Mouse (Mus musculus) heart, embryonic 16.5 days (tissue): ENCODE data around the gene Fgg. TPM values are rescaled to one million over a fixed set of nuclear protein-coding genes. Genes with fewer than 3 reads are reported as not detected.

Experiments used
- ATAC-seq: fragments of 200-750 bp; cut with Nextera tagmentation; replicated peaks from 2 replicates; pipeline ENCODE4 v1.8.0; 2017; ENCODE audit warnings: moderate number of reproducible peaks; ENCODE audit not compliant: insufficient read depth, low FRiP score; ENCODE audit errors: extremely low read depth
- H3K27ac ChIP-seq: fragments of 300-500 bp; sonication (generic); 2 replicates; pipeline ENCODE4 v1.5.1; 2014; ENCODE audit warnings: mild to moderate bottlenecking, low read length, control low read depth, moderate library complexity
- H3K27me3 ChIP-seq: fragments of 300-500 bp; sonication (generic); 2 replicates; pipeline ENCODE4 v1.6.1; 2014; ENCODE audit warnings: low read length, mixed read lengths; ENCODE audit not compliant: control insufficient read depth, insufficient read depth
- H3K36me3 ChIP-seq: fragments of 300-500 bp; sonication (generic); 2 replicates; pipeline ENCODE4 v1.6.1; 2014; ENCODE audit not compliant: control insufficient read depth, insufficient read depth
- H3K4me1 ChIP-seq: fragments of 300-500 bp; sonication (generic); 2 replicates; pipeline ENCODE4 v1.6.1; 2014; ENCODE audit warnings: low read length, mixed read lengths; ENCODE audit not compliant: control insufficient read depth, insufficient read depth
- H3K4me2 ChIP-seq: fragments of 300-500 bp; sonication (generic); 2 replicates; pipeline ENCODE4 v1.6.1; 2014; ENCODE audit warnings: low read depth, mild to moderate bottlenecking, control low read depth, low read length
- H3K4me3 ChIP-seq: fragments of 300-500 bp; sonication (generic); 2 replicates; pipeline ENCODE4 v1.5.1; 2014; ENCODE audit warnings: mild to moderate bottlenecking, control low read depth, low read length
- H3K9ac ChIP-seq: fragments of 300-500 bp; sonication (generic); 2 replicates; pipeline ENCODE4 v1.6.1; 2014; ENCODE audit warnings: low read length, control low read depth
- H3K9me3 ChIP-seq: fragments of 300-500 bp; sonication (generic); replicated peaks from 2 replicates; pipeline ENCODE4 v1.6.1; 2016; ENCODE audit warnings: low read length; ENCODE audit not compliant: control insufficient read depth
- WGBS: fragments of 180-500 bp; shearing (Covaris S2); extraction: QIAGEN DNeasy Blood & Tissue Kit; methylation state at CpG from one replicate; pipeline ENCODE4 v1.1.7; 2014; 5-methylcytosine and 5-hydroxymethylcytosine counted together
- polyA plus RNA-seq: library from polyadenylated mRNA; unstranded; fragments of >200 nt; fragmentation: Nextera tagmentation; extraction: Ambion mirVana; gene quantifications from 2 replicates; pipeline ENCODE4 v1.2.1, GENCODE M21; 2015

The Fgg gene
- polyA plus RNA-seq, 1 experiment from 2014 or later: 0.91 TPM

- Histone ChIP-seq H3K4me2 (no peak overlapping the region), H3K36me3 (no peaks in the 10 kb centered on the region), H3K9ac (no peak overlapping the region), H3K4me1 (no peaks in the 10 kb centered on the region), H3K4me3 (no peak overlapping the region), H3K27ac (no peak overlapping the region), H3K27me3 (no peaks in the 10 kb centered on the region), H3K9me3 (no peaks in the 10 kb centered on the region)
- WGBS: 77% methylated on average over 8 of the region's 8 CpGs
- no peak for ATAC-seq
Observed at GRCm38 (mm10) chr3:83033801-83034200, 26.3 kb downstream of the Fgg start.

GRCm38 (mm10) chr3:83038865-83039264 lies 31.3 kb downstream of the Fgg start:
- Histone ChIP-seq H3K9me3 (no peaks in the 10 kb centered on the region), H3K36me3 (no peaks in the 10 kb centered on the region), H3K27ac (no peak overlapping the region), H3K27me3 (no peaks in the 10 kb centered on the region), H3K4me1 (no peaks in the 10 kb centered on the region), H3K4me2 (no peak overlapping the region), H3K4me3 (no peak overlapping the region), H3K9ac (no peak overlapping the region)
- no peak for ATAC-seq
- WGBS: 69% methylated on average over 2 of the region's 2 CpGs

DNA sequence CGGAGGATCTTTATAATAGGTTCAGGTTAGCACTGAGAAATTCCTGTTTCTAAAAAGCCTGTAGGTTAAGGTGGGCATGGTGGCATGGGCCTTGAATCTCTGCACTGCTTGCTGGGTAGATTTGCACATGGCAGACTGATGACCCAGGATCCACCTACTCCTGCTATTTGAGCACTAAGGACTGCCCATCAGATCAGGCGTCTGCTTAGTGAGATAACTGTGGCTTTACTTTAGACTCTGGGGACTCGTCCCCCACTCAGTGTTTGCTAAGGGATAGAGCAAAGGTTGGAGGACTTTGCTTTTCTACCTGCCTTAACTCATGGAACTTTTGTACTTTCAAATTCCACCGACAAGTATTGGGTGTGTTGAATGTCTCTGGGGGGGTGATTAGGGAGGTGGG lies 32.1 kb downstream of the Fgg start:
- no peak overlapping the region for H3K4me3 ChIP-seq
- H3K9me3 ChIP-seq: no peaks in the 10 kb centered on the region
- H3K4me1 ChIP-seq: no peaks in the 10 kb centered on the region
- 52% methylated on average over 4 of the region's 4 CpGs for WGBS
- H3K27ac ChIP-seq: no peak overlapping the region
- no peaks in the 10 kb centered on the region for H3K27me3 ChIP-seq
- H3K4me2 ChIP-seq: no peak overlapping the region
- no peaks in the 10 kb centered on the region for H3K36me3 ChIP-seq
- ATAC-seq: no peak
- H3K9ac ChIP-seq: no peak overlapping the region

DNA sequence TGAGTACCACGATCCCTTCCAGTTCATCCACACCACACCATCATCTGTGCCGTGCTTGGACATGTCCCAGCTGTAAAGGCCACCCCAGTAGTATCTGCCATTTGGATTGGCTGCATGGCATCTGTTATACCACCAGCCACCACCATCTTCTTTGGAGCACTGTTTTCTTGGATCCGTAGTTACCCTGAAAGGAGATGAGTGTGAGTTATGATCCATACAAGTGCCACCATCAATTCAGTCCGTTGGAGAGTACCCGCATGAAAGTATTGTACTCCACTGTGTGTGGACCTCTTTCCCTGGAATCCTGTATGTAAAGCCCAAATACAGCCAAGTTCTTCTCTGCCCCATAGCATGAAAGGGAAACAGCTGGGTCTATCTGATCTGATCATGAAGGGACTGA lies 34.9 kb downstream of the Fgg start:
- Histone ChIP-seq H3K9me3 (no peaks in the 10 kb centered on the region), H3K36me3 (no peaks in the 10 kb centered on the region), H3K4me2 (no peak overlapping the region), H3K4me3 (no peak overlapping the region), H3K9ac (no peak overlapping the region), H3K27ac (no peak overlapping the region), H3K4me1 (no peaks in the 10 kb centered on the region), H3K27me3 (no peaks in the 10 kb centered on the region)
- ATAC-seq: no peak
- 88% methylated on average over 5 of the region's 5 CpGs for WGBS

GRCm38 (mm10) chr3:83046649-83047048 lies 39.1 kb downstream of the Fgg start:
- H3K4me1 ChIP-seq: no peaks in the 10 kb centered on the region
- H3K4me2 ChIP-seq: no peak overlapping the region
- no peak overlapping the region for H3K4me3 ChIP-seq
- no peaks in the 10 kb centered on the region for H3K9me3 ChIP-seq
- no peak overlapping the region for H3K9ac ChIP-seq
- H3K36me3 ChIP-seq: no peaks in the 10 kb centered on the region
- WGBS: 71% methylated on average over 11 of the region's 11 CpGs
- H3K27me3 ChIP-seq: no peaks in the 10 kb centered on the region
- H3K27ac ChIP-seq: no peak overlapping the region
- ATAC-seq: no peak

- Histone ChIP-seq H3K4me2 (no peak within 1 kb of the TSS), H3K36me3 (no peaks in the 10 kb centered on the region), H3K9me3 (no peaks in the 10 kb centered on the region), H3K9ac (no peak within 1 kb of the TSS), H3K4me3 (no peak within 1 kb of the TSS), H3K27ac (no peak within 1 kb of the TSS), H3K27me3 (no peaks in the 10 kb centered on the region), H3K4me1 (no peaks in the 10 kb centered on the region)
- no peak for ATAC-seq
- WGBS: 78% methylated on average over 8 of the region's 8 CpGs
Observed at GRCm38 (mm10) chr3:83049680-83050079, 42.2 kb downstream of the Fgg start, which contains the start of gene Fgb. TSS of gene Fgb (minus strand) at chr3:83049863.

DNA sequence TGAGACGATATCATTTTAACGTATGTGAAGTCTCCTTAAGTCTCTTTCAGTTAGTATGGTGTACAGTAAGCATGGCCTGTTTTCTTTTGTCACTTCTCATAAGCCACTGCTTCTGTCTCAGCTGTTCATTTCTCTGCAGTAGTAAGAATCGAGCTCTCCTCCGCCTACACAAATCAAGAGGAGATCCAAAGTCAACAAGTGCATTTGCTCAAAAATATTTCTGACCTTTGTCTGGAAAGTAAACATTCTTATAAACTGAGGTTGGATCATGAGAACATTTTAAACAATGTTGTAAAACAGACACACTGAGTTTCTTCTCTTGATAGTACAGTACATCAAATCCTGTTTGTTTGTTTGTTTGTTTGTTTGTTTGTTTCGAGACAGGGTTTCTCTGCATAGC lies 43.1 kb downstream of the Fgg start:
- Histone ChIP-seq H3K4me1 (no peaks in the 10 kb centered on the region), H3K36me3 (no peaks in the 10 kb centered on the region), H3K27me3 (no peaks in the 10 kb centered on the region), H3K9me3 (no peaks in the 10 kb centered on the region), H3K27ac (no peak overlapping the region), H3K4me2 (no peak overlapping the region), H3K4me3 (no peak overlapping the region), H3K9ac (no peak overlapping the region)
- no peak for ATAC-seq
- WGBS: 63% methylated on average over 5 of the region's 5 CpGs

- Histone ChIP-seq H3K9ac (no peak overlapping the region), H3K4me2 (no peak overlapping the region), H3K4me3 (no peak overlapping the region), H3K27me3 (no peaks in the 10 kb centered on the region), H3K4me1 (peaks cover 9% of the 10 kb centered on the region), H3K36me3 (0 out of 2 replicates have a peak, but pooled peaks cover 3% of the 10 kb centered on the region), H3K9me3 (no peaks in the 10 kb centered on the region), H3K27ac (no peak overlapping the region)
- no peak for ATAC-seq
- WGBS: 73% methylated on average over 5 of the region's 5 CpGs
Observed at GRCm38 (mm10) chr3:83052102-83052501, 44.6 kb downstream of the Fgg start.

DNA sequence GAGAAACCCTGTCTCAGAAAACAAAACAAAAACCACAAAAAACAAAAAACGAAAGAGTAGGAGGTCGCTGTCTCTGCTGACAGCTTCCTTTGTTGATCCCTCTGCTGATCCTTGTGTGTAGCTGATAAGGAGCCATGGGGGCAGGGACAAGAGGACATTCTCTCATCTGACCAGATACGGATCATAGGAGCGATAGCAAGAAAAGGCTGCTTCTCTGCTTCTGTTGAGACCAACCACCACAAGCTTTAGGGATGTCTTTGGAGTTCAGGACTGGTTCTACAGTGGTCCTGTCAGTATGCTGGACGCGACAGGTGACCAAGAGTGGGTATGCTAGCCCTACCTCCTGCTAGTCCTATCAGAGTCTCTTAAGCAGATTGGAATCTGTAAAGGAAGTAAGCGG lies 45.6 kb downstream of the Fgg start:
- 0 out of 2 replicates have a peak, but pooled peaks cover 4% of the 10 kb centered on the region for H3K36me3 ChIP-seq
- WGBS: 80% methylated on average over 7 of the region's 7 CpGs
- H3K9me3 ChIP-seq: no peaks in the 10 kb centered on the region
- no peak overlapping the region for H3K4me3 ChIP-seq
- H3K27me3 ChIP-seq: no peaks in the 10 kb centered on the region
- no peak overlapping the region for H3K27ac ChIP-seq
- H3K9ac ChIP-seq: no peak overlapping the region
- ATAC-seq: no peak
- no peak overlapping the region for H3K4me2 ChIP-seq
- peaks cover 9% of the 10 kb centered on the region for H3K4me1 ChIP-seq

DNA sequence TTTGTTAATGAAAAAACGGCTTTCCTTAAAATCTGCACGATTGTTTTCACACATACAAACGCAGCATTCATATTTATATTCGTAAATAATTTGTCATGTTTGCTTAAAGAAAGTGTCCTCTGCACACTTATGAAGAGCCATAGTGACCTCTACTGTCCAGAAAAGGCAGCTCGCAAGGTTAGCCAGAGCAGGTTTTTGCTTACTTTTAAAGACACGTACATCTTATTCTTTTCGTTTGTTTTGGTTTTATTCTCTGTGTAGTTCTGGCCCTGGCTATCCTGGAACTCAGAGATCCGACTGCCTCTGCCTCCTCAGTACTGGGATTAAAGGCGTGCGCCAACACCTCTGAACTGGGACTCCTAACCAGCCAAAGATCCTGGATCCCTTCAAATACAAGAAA lies 46.2 kb downstream of the Fgg start:
- H3K27ac ChIP-seq: no peak overlapping the region
- H3K27me3 ChIP-seq: no peaks in the 10 kb centered on the region
- no peak overlapping the region for H3K4me3 ChIP-seq
- no peaks in the 10 kb centered on the region for H3K9me3 ChIP-seq
- no peak overlapping the region for H3K4me2 ChIP-seq
- H3K36me3 ChIP-seq: peaks cover 7% of the 10 kb centered on the region
- 24% methylated on average over 10 of the region's 10 CpGs for WGBS
- ATAC-seq: no peak
- H3K4me1 ChIP-seq: peaks cover 9% of the 10 kb centered on the region
- no peak overlapping the region for H3K9ac ChIP-seq
